Mouse (Mus musculus): ENCODE data around the gene Apobec3. TPM values are rescaled to one million over a fixed set of nuclear protein-coding genes. Genes with fewer than 3 reads are reported as not detected.

Gene Apobec3
- polyA plus RNA-seq, 1 experiment: 10.8 TPM

DNA sequence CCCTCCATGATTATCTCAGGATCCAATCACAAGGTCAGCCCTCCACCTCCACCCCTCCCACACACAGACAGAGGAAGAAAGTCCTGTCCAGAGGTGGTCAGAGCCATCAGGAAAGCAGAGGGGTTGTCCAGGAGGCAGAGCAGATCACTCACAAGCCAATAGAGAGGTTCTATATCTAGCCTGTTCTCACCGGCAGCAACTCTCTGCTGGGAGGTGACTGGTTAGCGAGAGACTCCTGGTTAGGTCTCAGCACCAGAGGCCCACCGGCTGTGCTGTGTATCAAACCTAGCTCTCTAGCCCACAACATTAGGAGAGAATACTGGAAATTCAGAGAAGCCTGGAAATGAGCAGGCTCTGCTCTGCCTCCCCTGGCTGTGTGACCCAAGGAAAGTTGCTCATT lies 38.3 kb downstream of the Apobec3 start:
- TF ChIP-seq POLR2A (IDR thresholded peaks at IDR 0.05; ENCODE audit: control insufficient read depth, low read depth, low read length) (peak; percentile 46; the same call in 1 of the 2 replicates), CTCF (IDR thresholded peaks at IDR 0.05; ENCODE audit: control insufficient read depth, insufficient read depth, insufficient replicate concordance, low read depth, low read length) (no peak)
- Histone ChIP-seq H3K4me1 (ENCODE audit: control insufficient read depth, insufficient read depth, low read length) (peaks cover 50% of the 10 kb centered on the region), H3K27me3 (ENCODE audit: control insufficient read depth, insufficient read depth, low read length) (no peaks in the 10 kb centered on the region), H3K4me3 (ENCODE audit: control insufficient read depth, low read depth, low read length) (peak overlapping the region; percentile 82), H3K27ac (ENCODE audit: control insufficient read depth, insufficient read depth, low read depth, low read length) (peak overlapping the region; percentile 84), H3K36me3 (ENCODE audit: control insufficient read depth, insufficient read depth, low read length) (no peaks in the 10 kb centered on the region; the same call in 1 of the 2 replicates)

DNA sequence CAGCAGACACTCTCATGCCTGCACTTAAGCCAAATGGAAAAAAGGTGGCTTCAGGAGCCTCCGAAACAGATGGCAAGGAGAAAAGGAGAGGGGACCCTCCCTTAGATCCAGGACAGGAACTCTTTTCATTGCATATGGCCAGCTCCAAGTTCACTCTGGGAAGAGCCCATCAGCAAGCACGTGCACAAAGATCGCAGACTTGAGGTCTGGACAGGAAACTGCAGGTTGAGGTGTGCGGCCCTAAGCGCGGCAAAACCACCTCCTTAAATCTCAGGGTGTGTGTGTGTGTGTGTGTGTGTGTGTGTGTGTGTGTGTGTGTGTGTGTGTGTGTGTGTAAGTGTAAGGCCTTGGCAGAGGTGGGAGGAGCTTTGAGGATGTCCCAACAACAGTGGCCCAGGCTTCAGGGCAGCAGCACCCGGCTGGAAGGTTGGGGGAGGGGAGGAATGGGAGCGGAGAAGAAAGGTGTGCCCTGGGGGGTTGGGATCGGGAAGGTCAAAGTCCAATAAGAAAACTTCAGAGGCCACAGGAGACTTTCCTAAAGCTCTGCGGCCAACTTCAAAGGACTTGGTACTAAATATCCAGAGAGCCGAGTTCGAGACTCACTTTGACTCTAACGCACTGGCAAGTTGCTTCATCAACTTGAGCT lies 40.2 kb downstream of the Apobec3 start:
- peaks cover 50% of the 10 kb centered on the region for H3K4me1 ChIP-seq (ENCODE audit: control insufficient read depth, insufficient read depth, low read length)
- no peaks in the 10 kb centered on the region; the same call in 1 of the 2 replicates for H3K36me3 ChIP-seq (ENCODE audit: control insufficient read depth, insufficient read depth, low read length)
- peak overlapping the region; percentile 88 for H3K27ac ChIP-seq (ENCODE audit: control insufficient read depth, insufficient read depth, low read depth, low read length)
- TF ChIP-seq POLR2A (IDR thresholded peaks at IDR 0.05; ENCODE audit: control insufficient read depth, low read depth, low read length): peak; percentile 13; the same call in 1 of the 2 replicates
- TF ChIP-seq CTCF (IDR thresholded peaks at IDR 0.05; ENCODE audit: control insufficient read depth, insufficient read depth, insufficient replicate concordance, low read depth, low read length): no peak
- no peaks in the 10 kb centered on the region for H3K27me3 ChIP-seq (ENCODE audit: control insufficient read depth, insufficient read depth, low read length)
- peak overlapping the region; percentile 90 for H3K4me3 ChIP-seq (ENCODE audit: control insufficient read depth, low read depth, low read length)

DNA sequence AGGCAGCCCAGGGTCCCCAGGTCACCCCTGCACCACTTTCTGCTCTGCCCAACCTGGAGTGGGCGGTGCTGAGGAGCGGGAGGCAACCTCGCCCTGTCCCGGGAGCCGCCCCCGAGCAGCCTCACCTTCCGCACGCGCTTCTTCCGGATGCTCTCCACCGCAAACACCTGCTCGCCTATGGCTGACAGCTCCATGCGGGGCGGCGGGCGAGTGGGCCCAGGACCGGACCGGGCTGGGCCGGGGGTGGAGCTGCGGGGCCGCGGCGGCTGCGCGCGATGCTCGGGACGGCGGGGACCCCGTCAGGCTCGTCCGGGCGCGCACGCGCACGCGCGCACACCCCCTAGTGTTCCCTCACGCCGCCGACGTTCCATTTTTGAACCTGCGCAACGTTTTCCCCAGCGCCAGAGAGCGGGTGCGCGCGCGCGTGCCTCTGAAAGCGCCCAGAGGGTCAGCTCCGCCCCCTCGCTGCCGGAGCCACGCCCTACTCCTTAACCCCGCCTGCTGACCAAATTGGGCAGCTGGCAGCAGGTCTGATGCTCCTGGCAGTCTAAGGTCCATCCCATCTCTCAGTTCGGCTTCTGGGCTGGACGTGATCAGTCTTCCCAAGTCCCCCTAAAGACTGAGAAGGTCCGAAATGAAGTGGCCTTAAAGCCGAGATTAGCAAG lies 41.0 kb downstream of the Apobec3 start:
- Histone ChIP-seq H3K36me3 (ENCODE audit: control insufficient read depth, insufficient read depth, low read length) (no peaks in the 10 kb centered on the region; the same call in 1 of the 2 replicates), H3K27me3 (ENCODE audit: control insufficient read depth, insufficient read depth, low read length) (no peaks in the 10 kb centered on the region), H3K4me3 (ENCODE audit: control insufficient read depth, low read depth, low read length) (peak overlapping the region; percentile 90), H3K27ac (ENCODE audit: control insufficient read depth, insufficient read depth, low read depth, low read length) (peak overlapping the region; percentile 92), H3K4me1 (ENCODE audit: control insufficient read depth, insufficient read depth, low read length) (peaks cover 41% of the 10 kb centered on the region)
- TF ChIP-seq CTCF (IDR thresholded peaks at IDR 0.05; ENCODE audit: control insufficient read depth, insufficient read depth, insufficient replicate concordance, low read depth, low read length): no peak
- peak; percentile 65 for TF ChIP-seq POLR2A (IDR thresholded peaks at IDR 0.05; ENCODE audit: control insufficient read depth, low read depth, low read length)

DNA sequence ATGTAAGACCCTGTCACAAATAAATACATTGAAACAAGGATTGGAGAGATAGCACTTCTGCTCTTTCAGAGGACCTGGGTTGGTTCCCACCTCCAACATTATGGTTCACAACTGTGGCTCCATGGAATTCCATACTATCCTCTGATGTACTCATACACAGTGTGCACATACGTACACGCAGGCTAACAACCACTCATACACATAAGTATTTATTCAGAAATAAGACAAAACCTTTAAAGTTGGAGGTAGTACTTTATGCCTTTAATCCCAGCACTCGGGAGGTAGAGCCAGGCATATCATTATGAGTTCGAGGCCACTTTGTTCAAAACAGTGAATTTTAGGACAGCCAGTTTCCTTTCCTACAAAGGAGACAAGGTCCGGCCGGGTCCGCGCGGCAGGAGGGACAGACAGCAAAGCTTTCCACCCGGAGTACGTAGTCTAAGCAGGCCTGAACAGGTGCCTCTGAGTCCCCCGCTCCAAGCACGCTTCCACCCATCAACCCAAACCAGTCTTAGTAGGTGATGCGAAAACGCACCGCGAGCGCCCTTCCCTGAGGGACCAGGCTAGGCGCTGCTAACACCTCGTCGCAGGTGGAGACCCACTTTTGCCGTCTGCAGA lies 41.7 kb downstream of the Apobec3 start:
- Histone ChIP-seq H3K4me3 (ENCODE audit: control insufficient read depth, low read depth, low read length) (peak overlapping the region; percentile 90), H3K27me3 (ENCODE audit: control insufficient read depth, insufficient read depth, low read length) (no peaks in the 10 kb centered on the region), H3K36me3 (ENCODE audit: control insufficient read depth, insufficient read depth, low read length) (no peaks in the 10 kb centered on the region), H3K27ac (ENCODE audit: control insufficient read depth, insufficient read depth, low read depth, low read length) (peak overlapping the region; percentile 92), H3K4me1 (ENCODE audit: control insufficient read depth, insufficient read depth, low read length) (peaks cover 40% of the 10 kb centered on the region)
- TF ChIP-seq POLR2A (IDR thresholded peaks at IDR 0.05; ENCODE audit: control insufficient read depth, low read depth, low read length) (peak; percentile 40; the same call in 1 of the 2 replicates), CTCF (IDR thresholded peaks at IDR 0.05; ENCODE audit: control insufficient read depth, insufficient read depth, insufficient replicate concordance, low read depth, low read length) (no peak)

DNA sequence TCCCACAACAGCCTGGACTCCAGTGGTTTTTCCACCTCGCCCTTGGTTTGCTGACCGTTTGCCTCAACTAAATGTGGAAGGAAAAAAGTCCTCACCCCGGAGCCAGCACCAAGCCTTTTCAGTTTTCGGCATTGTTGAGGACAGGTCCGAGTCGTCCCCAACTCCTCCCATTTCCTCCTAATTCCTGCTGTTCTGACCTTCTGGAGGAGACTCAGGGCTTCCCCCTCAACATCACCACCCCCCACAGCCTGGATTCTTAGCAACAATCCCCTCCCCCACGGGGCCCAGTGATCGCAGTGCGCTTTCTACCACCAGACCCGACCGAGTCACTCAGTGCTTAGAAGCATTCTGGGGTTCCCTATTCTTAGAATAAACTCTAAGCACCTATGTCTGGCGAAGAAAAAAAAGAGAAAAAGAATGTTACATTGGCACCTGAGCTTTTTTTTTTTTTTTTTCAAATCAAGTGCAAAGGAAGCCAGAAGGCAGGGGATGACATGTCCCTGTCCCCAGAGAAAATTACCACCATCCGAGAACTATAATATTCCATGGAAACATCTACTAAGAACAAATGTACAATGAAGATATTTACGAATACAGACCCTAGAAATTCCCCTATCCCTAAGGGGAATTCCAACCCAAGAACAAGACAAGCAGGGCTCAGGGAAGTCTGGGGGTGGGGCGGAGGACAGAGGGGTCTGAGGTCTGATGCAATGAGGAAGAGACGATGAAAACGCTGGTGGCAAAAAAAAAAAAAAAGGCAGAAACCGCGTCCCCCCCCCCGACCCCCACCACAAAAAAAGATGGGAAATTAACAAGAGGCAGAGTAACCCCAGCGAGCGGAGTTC lies 42.4 kb downstream of the Apobec3 start:
- Histone ChIP-seq H3K4me1 (ENCODE audit: control insufficient read depth, insufficient read depth, low read length) (peaks cover 36% of the 10 kb centered on the region), H3K27me3 (ENCODE audit: control insufficient read depth, insufficient read depth, low read length) (no peaks in the 10 kb centered on the region), H3K4me3 (ENCODE audit: control insufficient read depth, low read depth, low read length) (peak overlapping the region; percentile 86), H3K36me3 (ENCODE audit: control insufficient read depth, insufficient read depth, low read length) (no peaks in the 10 kb centered on the region), H3K27ac (ENCODE audit: control insufficient read depth, insufficient read depth, low read depth, low read length) (peak overlapping the region; percentile 92)
- TF ChIP-seq POLR2A (IDR thresholded peaks at IDR 0.05; ENCODE audit: control insufficient read depth, low read depth, low read length): peak; percentile 17; the same call in 1 of the 2 replicates
- TF ChIP-seq CTCF (IDR thresholded peaks at IDR 0.05; ENCODE audit: control insufficient read depth, insufficient read depth, insufficient replicate concordance, low read depth, low read length): no peak

DNA sequence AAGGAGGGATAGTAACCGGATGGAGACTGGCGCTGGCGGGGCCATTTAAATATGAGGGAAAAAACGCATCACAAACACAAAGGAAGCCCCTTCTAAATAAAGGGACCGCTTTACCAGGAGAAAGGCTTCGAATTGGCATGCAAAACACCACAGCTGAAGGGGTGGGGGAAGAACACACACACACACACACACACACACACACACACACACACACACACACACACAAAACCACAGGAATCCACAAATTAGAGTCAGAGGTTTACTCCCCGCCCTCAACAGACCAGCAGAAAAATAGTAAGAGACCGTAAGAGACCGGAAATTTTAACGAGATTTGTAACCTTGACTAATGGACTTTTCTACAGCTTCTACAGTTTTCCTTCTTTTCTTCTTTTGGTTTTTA lies 43.3 kb downstream of the Apobec3 start:
- Histone ChIP-seq H3K36me3 (ENCODE audit: control insufficient read depth, insufficient read depth, low read length) (no peaks in the 10 kb centered on the region), H3K4me3 (ENCODE audit: control insufficient read depth, low read depth, low read length) (no peak overlapping the region), H3K27me3 (ENCODE audit: control insufficient read depth, insufficient read depth, low read length) (no peaks in the 10 kb centered on the region), H3K27ac (ENCODE audit: control insufficient read depth, insufficient read depth, low read depth, low read length) (no peak overlapping the region), H3K4me1 (ENCODE audit: control insufficient read depth, insufficient read depth, low read length) (peaks cover 34% of the 10 kb centered on the region)
- TF ChIP-seq POLR2A (IDR thresholded peaks at IDR 0.05; ENCODE audit: control insufficient read depth, low read depth, low read length) (no peak), CTCF (IDR thresholded peaks at IDR 0.05; ENCODE audit: control insufficient read depth, insufficient read depth, insufficient replicate concordance, low read depth, low read length) (no peak)
